ENCODE assay signal across 8 mouse cellular contexts in the genomic region with DNA sequence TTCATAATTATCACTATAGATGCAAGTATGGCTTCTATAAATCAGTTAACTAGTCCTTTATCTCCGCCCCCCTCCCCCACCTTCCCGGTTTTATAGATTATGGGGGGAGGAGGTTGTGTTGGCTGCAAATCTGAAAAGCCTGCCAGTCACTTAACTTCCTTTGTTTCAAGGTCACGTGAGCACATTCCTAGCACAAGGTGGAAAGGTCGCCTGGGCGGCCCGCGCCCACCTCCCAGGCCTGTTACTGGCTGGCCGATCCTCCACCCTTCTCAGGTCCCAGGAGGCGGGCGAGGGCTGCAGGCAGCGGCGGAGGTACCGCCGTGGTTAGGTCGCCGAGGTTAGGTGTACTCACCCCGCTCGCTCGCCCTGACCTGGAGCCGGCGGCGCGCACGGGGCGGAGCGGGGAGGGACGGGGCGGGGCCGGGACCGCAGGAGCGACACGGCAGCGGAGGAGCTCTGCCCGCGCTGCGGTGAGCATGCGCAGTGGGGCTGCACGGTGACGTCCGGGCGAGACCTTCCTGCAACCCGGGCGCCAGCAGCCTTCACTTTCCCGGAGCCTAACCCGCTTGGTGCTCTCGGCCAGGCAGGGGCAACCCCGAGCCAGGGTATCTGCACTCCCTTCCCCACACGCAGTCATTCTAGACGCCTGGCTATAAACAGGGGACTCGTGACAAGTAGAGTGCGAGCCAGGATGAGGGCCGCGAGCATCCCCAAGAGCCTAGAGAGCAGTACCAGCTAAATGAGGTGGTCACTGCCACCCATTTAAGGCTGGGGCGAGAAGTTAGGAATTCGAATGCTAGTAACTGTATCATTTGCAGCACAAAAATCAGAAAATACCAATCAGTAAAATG. TPM values are rescaled to one million over a fixed set of nuclear protein-coding genes. Genes with fewer than 3 reads are reported as not detected.
A peak's percentile ranks its signal among the peaks of the same experiment; 100 is the strongest.
DNase-seq lines count a peak whose midpoint lies in the region; ATAC-seq lines count a peak whose summit lies in the region.

Atg10 (minus strand) TSS at position 382 of the 851 bp plus-strand sequence.

- ATAC-seq in hindbrain, embryonic 12.5 days (ENCODE audit: low FRiP score), result peak; percentile 98

- under 1% methylated on average over 54 of the region's 55 CpGs for whole genome bisulfite sequencing in hindbrain, embryonic 12.5 days

- H3K4me1 ChIP-seq in hindbrain, embryonic 12.5 days, result peaks cover 6% of the 10 kb centered on the region

- H3K27ac ChIP-seq in hindbrain, embryonic 12.5 days, result peak within 1 kb of the TSS; percentile 92

- DNase-seq in Muller cell, postnatal 12 days (ENCODE audit: inconsistent ontology term), result peak; percentile 95
- DNase-seq in cerebellum, adult 9-11 months, result peak; percentile 95
- peak; percentile 64 to 90 for DNase-seq in frontal cortex, adult 2 months (ENCODE audit: extremely low spot score in 1 of 2, low spot score in 1 of 2)
- peak; percentile 87 to 88 for DNase-seq in layer of hippocampus, postnatal 14 days (ENCODE audit: low spot score in 2 of 2)
- DNase-seq in lung, postnatal 14 days, result peak; percentile 92
- DNase-seq in retina, adult 2 months (ENCODE audit: low read depth, low spot score), result peak; percentile 88
- DNase-seq in thymus, postnatal 36 days, result peak; percentile 93 to 96

- H3K4me3 ChIP-seq in hindbrain, embryonic 12.5 days, result peak within 1 kb of the TSS; percentile 65

- H3K27me3 ChIP-seq in hindbrain, embryonic 12.5 days, result no peaks in the 10 kb centered on the region

- no peaks in the 10 kb centered on the region for H3K36me3 ChIP-seq in hindbrain, embryonic 12.5 days

- peak within 1 kb of the TSS; percentile 71 for H3K9ac ChIP-seq in hindbrain, embryonic 12.5 days

- peak within 1 kb of the TSS; percentile 49 for H3K4me2 ChIP-seq in hindbrain, embryonic 12.5 days (replicated peaks)

- no peaks in the 10 kb centered on the region for H3K9me3 ChIP-seq in hindbrain, embryonic 12.5 days (replicated peaks)

RNA-seq across cellular contexts. Expression of gene Atg10, which starts in this region (rescaled TPM):
- polyA plus RNA-seq in frontal cortex, adult 2 months (2012; rRNA removed), result 11.2 and 12.1 TPM in 2 replicates
- polyA plus RNA-seq in hindbrain, embryonic 12.5 days (2016; fragmentation: Nextera tagmentation; extraction: Ambion mirVana), result 17.0 and 17.5 TPM in 2 replicates
- 10 to 100 TPM; 12.1 to 14.7 TPM for total RNA-seq in layer of hippocampus, postnatal 14 days (2021)

Comparison
In these comparisons a context has a peak if more than half of its experiments do, and no peak if none do; other contexts are left out.
1. Peak in every context shown above with its lines: DNase-seq, ATAC-seq, H3K4me3 ChIP-seq and H3K27ac ChIP-seq.